Mouse (Mus musculus) myocyte (in vitro differentiated cells): ENCODE measurements around the gene Ccndbp1.

Experiments used
- CEBPB ChIP-seq: IDR thresholded peaks from 2 replicates; pipeline ENCODE4 v1.6.1; 2011; ENCODE audit warnings: mild to moderate bottlenecking, moderate library complexity; ENCODE audit not compliant: poor library complexity, insufficient read depth, severe bottlenecking
- E2F4 ChIP-seq: IDR thresholded peaks from one replicate; pipeline ENCODE4 v1.6.1; 2011; ENCODE audit warnings: mild to moderate bottlenecking, control low read depth, moderate library complexity; ENCODE audit not compliant: insufficient read depth
- MAX ChIP-seq: IDR thresholded peaks from one replicate; pipeline ENCODE4 v1.6.1; 2011; ENCODE audit warnings: low read depth, mild to moderate bottlenecking, control low read depth
- MYOD1 ChIP-seq, 3 experiments: IDR thresholded peaks; one replicate each; pipeline ENCODE4 v1.6.1; 2011; ENCODE audit warnings: control low read depth in 2 of 3, low read depth in 2 of 3, mild to moderate bottlenecking in 2 of 3, moderate library complexity in 1 of 3; ENCODE audit not compliant: insufficient read length in 2 of 3, control insufficient read depth in 1 of 3
- MYOG ChIP-seq, 3 experiments: IDR thresholded peaks; one replicate each; pipeline ENCODE4 v1.6.1; 2011; ENCODE audit warnings: control low read depth in 2 of 3, low read depth in 2 of 3, mild to moderate bottlenecking in 2 of 3; ENCODE audit not compliant: insufficient read length in 2 of 3, control insufficient read depth in 1 of 3, insufficient read depth in 1 of 3
- POLR2A ChIP-seq: IDR thresholded peaks from one replicate; pipeline ENCODE4 v1.6.1; 2011; ENCODE audit warnings: low read depth, mild to moderate bottlenecking, control low read depth, moderate library complexity; ENCODE audit not compliant: insufficient read length
- POLR2AphosphoS2 ChIP-seq: IDR thresholded peaks from one replicate; pipeline ENCODE4 v1.6.1; 2011; ENCODE audit warnings: low read depth, control low read depth; ENCODE audit not compliant: insufficient read length
- REST ChIP-seq: IDR thresholded peaks from one replicate; pipeline ENCODE4 v1.6.1; 2011; ENCODE audit warnings: mild to moderate bottlenecking, control low read depth, moderate library complexity; ENCODE audit not compliant: insufficient read depth, insufficient read length
- SRF ChIP-seq: IDR thresholded peaks from one replicate; pipeline ENCODE4 v1.6.1; 2011; ENCODE audit warnings: low read depth; ENCODE audit not compliant: control insufficient read depth, insufficient read length
- TCF12 ChIP-seq: IDR thresholded peaks from one replicate; pipeline ENCODE4 v1.6.1; 2011; ENCODE audit warnings: mild to moderate bottlenecking, control low read depth; ENCODE audit not compliant: poor library complexity, insufficient read depth, severe bottlenecking
- TCF3 ChIP-seq: IDR thresholded peaks from one replicate; pipeline ENCODE4 v1.6.1; 2011; ENCODE audit warnings: low read depth, control low read depth; ENCODE audit not compliant: insufficient read length
- USF1 ChIP-seq: IDR thresholded peaks from one replicate; pipeline ENCODE4 v1.6.1; 2011; ENCODE audit warnings: low read depth, mild to moderate bottlenecking, control low read depth, moderate library complexity

- no peak for TF ChIP-seq POLR2AphosphoS2
- no peak for TF ChIP-seq E2F4
- TF ChIP-seq POLR2A = no peak
- TF ChIP-seq MYOD1 (IDR thresholded peaks at IDR 0.05; ENCODE audit: control insufficient read depth in 1 of 3, insufficient read length in 2 of 3, low read depth in 2 of 3) = no peak
- no peak for TF ChIP-seq SRF
- TF ChIP-seq TCF12 = no peak
- TF ChIP-seq USF1 = no peak
- no peak for TF ChIP-seq MYOG (IDR thresholded peaks at IDR 0.05; ENCODE audit: control insufficient read depth in 1 of 3, insufficient read depth in 1 of 3, insufficient read length in 2 of 3, low read depth in 2 of 3)
- no peak for TF ChIP-seq MAX
- no peak for TF ChIP-seq REST
- TF ChIP-seq CEBPB = no peak
- no peak for TF ChIP-seq TCF3
Measured at GRCm38 (mm10) chr2:121052176-121052575, 44.0 kb downstream of the Ccndbp1 start.
